Mouse (Mus musculus) spleen, adult 2 months (tissue): ENCODE results near the gene Terb2.

ENCODE experiments used
- CTCF ChIP-seq: fragments of 200-500 bp; IDR thresholded peaks from 2 replicates; pipeline ENCODE4 v1.5.1; 2011; ENCODE audit warnings: mild to moderate bottlenecking, inconsistent platforms; ENCODE audit not compliant: insufficient read depth, insufficient read length, insufficient replicate concordance; ENCODE audit errors: extremely low read depth
- POLR2A ChIP-seq: fragments of 200-500 bp; IDR thresholded peaks from 2 replicates; pipeline ENCODE4 v1.6.1; 2011; ENCODE audit warnings: low read depth, low read length, inconsistent platforms

GRCm38 (mm10) chr2:122241226-122241625 is 55.2 kb downstream of the Terb2 start:
- TF ChIP-seq CTCF (no peak), POLR2A (no peak)
